Mouse (Mus musculus) 3T3-L1 (cell line): ENCODE measurements around the gene Slc9a9.

ENCODE experiments used
- DNase-seq: peaks from one replicate; pipeline ENCODE4 v3.0.0-alpha.2; 2015; ENCODE audit warnings: low read depth, low spot score

Gene Slc9a9

DNA sequence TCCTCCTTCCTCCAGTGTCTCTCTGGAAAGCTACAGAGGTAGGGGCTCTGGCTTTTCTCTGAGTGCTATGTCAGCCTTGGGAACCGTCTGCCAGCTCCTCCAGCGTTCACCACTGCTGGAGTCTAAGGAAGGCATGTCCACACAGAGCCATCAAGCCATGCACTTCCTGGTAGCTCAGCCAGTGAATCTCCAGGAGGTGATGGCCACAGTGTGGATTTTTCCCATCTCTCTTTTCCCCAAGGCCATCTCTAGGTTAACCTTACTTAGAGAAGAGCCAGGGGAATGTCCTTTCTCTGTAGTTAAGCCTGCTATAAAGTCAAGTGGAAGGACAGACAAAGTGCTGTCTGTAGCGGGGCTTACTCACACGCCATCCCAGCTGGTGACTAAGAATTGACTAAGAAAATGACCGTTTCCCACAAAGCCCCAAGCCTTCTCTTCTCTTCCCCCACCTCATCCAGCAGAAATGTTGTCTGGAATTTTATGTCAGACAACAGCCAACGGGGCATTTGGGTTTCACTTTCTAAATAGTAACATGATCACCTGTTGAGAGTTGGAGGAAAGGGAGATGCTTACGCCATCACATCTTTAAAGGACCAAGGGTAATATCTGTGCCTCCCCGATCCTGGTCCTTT lies 523.3 kb downstream of the Slc9a9 start:
- DNase-seq, result peak; percentile 78

DNA sequence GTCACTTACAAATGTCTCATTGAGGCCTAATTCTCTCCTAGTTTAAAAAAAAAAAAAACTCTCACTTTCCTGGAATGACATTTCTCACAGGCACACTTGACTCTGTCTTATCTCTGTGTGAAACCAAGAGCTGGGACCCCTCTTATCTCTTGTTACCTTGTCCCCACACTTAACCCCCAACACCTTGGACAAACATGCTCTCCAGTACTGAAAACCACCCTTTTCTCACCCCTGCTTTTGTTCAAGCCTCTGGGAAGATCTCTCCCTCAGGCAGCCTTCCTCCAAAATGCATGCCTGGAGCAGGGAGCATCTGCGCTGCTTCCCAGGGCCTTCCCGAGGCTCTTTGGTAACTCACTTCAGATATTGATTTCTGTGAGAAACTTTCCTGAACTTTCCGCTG lies 524.0 kb downstream of the Slc9a9 start:
- DNase-seq, result peak; percentile 17

DNA sequence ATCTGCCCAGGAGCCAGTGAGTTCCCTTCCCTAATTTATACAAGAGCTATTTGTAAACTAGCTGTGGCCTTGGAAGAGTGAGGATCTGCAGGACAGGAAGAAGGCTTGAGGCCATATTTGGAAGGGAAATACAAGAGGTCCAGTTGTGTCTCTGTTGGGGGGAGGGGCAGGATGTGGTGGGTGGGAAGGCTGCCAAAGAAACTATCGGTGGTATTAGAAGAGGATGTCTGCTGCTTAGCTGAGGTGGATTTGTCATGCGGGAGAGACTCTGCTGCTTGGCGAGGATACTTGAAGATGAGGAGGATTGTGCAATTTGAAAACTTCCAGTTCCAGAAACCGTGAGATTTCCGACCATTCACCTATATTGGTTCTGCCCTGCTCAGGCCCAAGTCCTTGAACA lies 524.4 kb downstream of the Slc9a9 start:
- peak; percentile 63 for DNase-seq

DNA sequence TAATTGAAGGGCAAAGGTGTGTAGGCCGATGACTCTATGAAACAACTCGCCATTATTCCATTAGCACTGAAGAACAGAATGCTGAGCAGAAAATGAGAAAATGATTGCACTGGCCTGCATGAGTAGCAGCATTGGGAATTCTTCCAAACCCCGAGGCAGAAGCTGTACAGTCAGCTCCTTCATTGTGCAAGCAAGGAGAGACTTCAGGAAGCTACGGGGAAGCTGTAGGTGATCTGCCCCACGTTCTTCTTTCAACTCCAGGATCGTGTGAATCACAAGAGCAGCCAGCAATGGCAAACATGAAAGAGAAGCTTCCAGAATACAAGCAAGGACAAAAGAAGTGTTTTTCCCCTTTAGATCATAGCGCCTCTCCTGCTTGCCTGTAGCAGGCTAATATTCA lies 538.0 kb downstream of the Slc9a9 start:
- DNase-seq, result peak; percentile 72

DNA sequence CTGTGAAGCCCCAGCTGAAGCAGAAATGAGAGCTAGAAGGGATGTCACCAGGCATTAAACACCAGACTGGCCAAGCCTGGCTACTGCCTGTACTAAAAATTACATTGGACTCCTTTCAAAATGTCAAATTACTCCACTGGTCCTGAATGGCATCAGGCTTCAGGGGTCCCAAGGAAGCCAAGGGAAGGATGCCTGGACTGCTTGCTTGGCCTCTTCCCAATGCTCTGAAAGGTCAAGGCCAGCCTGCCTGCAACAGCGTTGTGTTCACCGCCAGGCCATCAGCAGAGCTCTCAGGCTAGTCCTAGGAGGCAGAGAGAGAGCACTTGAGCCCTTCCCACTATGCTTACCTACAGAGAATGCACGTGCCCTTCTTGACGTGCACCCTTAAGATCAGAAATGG lies 539.0 kb downstream of the Slc9a9 start:
- no peak for DNase-seq

DNA sequence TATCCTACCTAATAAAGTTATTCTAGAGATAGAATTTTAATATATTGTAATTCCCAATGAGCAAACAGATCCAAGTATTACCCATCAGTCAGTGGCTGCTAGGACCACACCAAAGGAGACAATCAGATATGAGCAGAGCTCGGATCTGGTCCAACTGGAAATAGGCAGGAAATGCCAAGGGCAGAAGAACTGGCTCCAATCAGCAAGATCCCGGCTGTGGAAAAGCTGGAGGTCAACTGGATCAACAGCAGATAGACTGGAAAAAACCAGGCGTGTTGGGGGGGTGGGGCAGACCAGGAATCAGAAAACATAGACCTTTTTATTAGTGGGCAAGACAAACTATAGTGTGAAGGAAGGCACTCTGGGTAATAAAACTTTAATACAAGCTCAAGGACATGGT lies 550.3 kb downstream of the Slc9a9 start:
- no peak for DNase-seq

DNA sequence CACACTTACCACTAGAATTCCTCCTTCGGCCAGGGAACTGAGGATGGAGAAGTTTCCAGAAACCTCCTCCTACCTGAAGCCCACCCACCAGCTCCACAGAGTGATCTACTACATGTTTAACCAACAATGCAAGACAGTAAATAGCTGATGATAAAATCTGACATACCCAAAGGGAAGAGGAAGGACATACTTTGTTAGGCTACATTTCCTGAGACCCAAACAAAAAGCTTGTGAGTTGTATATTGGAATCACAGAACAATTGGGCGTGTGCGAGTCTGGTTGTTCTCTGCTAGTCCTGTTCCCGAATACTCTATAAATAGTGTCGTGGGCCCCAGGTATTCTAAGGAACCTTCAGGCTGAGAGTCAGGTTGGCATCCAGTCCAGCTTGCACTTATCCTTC lies 551.6 kb downstream of the Slc9a9 start:
- no peak for DNase-seq

DNA sequence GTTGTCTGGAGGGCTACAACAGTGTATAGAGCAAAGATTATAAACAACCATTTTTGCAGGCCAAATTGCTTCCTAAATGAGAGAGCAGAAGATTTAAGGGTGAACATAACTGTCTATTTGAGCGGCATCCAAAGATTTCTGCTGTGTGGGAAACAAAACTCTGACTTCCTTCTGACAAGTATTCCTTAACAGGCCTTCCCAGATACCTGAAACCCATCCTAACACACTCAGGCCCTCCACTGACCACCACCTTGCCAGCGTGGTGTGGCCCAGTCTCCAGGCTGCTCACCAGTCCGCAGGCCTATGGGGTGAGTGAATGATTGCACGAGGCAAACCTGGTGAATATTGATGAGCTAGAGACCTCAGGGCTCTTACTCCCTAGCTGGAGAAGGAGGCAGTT lies 557.3 kb downstream of the Slc9a9 start:
- no peak for DNase-seq

DNA sequence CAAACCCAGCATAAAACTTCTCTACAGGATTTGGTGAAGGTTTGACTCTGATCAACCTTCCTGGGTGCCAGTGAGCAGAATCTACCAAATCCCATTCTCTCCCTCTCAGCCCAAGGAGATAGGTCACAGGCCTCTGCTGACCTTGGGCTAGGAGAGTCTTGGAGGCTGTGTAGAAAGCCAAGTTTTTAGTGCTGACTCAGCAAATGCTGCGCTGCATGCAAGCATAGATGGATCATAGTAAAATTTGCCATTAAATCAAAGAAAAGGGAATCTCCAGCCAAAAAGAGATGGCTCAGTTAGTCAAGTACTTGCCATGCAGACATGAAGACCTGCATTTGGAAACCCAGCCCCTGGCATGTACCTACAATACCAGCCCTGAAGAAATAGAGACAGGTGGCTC lies 558.4 kb downstream of the Slc9a9 start:
- no peak for DNase-seq

DNA sequence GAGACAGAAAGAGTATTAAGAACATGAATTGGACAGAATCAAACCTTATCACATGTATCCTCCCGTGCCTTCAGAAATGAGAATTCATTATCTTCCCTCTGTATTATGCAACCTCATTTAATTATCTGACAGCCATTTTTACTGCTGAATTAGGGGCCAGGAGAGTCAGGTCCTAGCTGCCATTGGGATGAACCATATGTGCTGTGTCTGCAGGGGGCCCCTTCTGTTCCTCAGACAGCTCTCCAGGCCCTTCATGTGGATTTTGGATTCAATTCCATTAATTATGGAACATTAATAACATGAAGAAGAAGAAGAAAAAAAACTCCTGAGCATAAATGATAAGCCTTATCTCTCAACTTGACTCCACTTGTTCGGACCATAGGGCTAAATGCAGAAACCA lies 559.4 kb downstream of the Slc9a9 start:
- no peak for DNase-seq

DNA sequence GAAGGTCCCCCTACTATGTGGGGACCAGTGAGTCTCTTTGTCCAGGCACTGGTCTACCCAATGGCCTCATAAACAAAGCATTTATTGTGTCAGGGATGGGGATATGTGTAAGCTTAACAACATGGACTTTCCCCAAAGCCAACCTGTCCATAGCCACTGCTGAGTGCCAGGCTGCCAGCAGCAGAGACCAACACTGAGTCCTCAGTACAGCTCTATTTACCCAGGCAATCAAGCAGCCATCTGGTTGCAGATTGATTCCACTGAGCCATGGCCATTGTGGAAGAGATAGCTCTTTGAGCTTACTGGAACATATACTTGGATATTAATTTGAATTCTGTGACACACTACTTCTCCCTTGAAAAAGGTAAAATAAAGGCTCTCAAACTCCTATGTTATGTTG lies 570.2 kb downstream of the Slc9a9 start:
- no peak for DNase-seq

DNA sequence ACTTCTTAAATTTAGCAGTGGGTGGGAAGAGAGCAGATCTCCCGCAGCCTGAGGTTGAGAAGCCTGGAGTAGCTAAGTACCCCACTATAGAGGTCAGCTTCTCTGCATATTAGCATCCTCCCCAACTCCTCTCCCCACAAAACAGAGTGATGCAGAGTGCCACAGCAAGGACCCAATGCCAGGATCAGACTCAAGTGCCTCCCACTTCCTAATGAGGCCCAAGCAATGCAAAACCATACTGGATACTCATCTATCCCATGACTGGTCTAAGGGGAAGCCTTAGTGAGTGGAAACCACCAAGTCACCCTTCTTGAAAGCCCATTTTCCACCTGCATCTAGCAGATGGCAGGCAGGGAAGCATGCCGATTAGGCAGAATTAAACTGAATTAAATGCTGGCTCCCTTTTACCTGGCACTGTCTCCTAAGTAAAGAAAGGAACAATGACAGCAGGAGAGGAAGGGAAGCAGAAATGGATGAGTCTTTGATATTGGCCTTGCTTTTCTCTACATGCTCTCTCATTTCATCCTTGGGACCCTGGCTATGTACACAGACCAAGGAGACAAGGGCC lies 573.0 kb downstream of the Slc9a9 start:
- no peak for DNase-seq

DNA sequence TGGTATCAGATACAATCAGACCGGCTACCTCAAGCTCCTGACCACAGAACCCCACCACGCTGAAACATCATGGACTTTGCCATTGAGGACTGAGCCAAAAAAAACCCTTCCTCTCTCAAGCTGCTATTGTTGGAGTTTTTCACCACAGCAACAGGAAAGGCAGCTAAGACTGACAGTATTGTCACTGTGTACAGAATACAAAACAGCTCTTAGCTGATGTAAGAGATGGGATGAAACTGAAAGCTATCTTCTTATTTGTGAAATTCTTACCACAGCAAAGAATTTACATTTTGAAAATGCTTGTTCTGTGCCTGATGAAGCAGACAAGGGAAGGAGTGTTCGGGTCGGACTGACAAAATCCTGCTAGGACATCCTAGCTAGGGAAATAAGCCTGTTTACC lies 584.5 kb downstream of the Slc9a9 start:
- DNase-seq, result no peak

DNA sequence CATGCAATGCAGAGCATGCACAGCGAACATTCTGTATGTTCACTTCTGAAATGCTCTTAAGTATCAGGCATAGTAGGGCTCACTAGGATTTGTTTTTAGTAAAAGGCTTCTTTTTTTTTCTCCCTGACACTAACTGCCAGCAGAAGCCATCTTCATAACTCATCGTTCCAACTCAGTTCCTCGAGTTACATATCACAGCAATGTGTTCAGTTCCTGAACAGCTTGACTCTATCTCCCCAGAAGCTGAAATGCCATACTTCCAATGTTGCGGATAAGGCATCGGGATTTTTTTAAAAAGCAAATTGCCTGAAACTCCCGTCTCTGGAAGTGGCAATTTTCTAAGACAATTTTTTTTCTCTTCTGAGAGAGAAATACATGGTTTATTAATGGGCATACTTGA lies 586.1 kb downstream of the Slc9a9 start:
- DNase-seq, result no peak

DNA sequence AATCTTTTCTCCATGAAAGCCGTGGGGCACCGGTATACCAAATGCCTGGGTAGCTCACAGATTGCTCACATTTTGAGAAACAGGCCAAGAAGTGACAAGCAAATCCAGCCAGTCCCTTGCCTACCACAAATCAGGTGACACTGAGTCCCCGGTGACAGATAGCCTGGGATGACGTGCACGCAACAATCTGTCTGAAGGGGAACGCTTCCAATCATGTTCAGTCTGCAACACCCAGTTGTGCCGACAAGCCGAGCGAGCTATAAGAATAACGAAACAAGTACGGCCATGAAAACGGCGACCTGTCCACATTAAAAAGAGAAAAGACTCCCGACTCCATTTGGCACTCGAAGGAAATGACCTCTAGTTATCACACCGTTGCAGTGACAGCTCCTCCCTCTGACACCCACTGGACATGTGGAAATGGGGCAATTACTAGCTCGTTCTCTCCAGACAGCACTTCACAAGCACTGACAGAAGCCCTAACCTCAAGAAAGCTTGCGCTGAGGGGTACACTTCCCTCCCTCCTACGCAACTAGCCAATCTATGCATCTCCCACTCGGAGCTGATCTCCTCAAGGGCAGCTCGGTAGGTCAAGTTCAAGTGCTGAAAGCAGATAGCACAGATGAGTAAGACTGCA lies 587.1 kb downstream of the Slc9a9 start:
- DNase-seq, result no peak

DNA sequence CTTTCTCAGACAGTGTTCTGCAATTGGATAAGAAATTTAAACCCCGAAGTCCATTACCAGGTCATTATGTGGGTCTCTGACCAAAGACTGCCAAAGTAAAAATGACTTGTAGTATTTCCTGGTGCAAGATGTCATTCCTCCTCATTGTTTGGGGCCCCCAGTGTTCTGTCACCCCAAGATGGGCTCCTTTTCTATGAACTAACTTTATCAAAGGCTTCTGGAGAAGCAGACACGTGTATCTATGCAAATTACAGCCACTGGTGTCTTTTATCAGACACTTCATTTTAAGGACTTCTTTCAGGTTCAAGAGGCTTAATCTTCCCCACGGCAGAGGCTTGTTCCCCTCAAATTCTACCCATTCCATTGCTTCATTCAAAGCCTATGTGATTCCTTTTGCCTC lies 593.1 kb downstream of the Slc9a9 start:
- DNase-seq, result no peak

DNA sequence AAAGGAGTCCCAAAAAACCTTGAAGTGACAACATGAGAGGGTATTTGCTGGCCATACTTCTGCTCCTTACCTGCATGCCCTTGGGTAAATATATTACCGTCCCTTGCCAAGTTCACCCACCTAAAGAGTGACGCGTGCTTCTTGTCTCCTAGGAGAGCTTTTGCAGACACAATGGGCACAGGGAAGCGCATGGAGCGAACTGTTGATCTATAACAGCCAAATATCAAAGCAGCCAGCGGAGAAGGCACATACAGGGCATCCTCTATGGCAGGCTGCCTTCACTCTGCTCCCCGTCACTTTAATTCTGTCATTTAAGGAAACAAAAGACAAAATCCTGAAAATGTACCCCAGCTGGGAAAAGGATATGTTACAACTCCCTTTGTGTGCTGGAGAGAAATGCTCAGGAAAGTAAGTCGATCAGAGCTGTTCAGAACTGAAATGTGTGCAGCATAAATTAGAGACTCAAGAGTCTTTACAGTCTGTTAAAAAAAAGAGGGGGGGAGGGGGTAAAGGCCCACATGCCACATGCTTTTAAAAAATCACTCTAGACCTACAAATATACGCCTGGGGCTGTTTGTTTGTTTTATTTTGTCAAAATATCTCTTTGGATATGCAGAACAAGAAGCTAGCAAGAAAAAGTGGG lies 594.3 kb downstream of the Slc9a9 start:
- no peak for DNase-seq

DNA sequence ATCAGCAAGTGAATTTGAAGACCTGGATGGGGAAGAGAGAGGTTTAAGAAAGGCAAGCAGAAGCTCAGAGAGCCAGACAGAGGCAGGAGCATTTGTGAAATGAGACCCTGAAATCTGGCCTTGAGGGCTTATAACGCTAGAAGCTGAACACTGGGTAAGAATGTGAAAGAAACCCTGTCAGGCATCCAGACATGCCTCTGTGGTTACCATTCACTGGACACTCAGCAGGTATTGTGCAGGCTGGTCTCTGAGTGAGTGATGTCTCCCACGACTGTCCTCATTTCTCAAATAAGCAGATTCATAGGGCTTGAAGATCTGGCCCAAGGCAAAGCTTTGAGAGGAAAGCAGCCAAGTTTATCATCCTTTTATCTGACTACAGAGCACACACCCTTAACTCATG lies 596.5 kb downstream of the Slc9a9 start:
- DNase-seq, result peak; percentile 8

DNA sequence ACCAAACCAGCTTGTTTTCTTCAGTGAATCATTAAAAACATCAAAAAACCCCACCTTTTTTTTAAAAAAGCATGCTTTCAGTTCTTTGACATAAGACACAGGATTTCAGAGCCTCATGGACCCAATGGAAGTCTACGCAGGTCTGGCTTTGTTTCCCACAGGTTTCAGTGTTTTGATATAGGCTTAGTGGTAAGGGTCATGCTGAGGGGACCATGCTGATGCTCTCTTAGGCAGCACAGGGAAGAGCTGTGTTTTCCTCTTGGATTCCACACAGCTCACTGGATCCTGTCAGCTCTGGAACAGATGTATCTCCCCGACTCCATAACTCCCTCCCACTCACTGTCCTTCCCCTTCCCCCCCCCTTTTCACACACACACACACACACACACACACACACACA lies 597.2 kb downstream of the Slc9a9 start:
- DNase-seq, result no peak

DNA sequence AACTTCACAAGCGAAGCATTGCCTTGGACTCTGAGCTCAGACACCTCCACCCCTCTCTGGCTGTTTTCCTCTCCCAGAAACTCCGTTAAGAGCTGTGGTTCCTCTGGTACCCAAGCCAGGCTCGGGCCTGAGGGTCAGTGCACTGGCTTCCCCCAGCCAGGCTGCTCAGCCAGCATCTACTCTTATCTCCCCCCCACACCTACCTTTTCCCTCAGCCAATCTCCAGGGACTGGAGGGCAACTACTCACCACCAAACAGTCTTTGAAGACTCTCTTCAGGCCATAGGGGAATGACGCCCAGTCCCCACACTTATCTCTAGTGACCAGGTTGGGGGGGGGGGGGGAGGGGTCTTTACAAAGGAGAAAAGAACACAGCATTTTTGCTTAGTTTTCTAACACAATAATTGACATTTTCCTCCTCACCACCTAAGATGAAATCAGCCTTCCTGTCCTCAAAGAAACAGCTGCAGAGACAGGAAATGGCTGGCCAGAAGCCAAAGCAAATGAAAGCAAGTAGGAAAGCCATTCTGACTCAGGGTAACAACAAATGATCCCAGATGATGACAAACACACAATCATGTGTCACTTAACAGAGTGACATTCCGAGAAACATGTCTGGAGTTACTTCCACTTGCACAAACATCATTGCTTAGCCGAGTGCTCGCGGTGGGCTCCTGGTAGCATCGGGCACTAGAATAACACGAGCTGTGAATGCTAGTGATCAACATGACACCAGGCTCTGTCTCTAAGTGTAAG lies 610.1 kb downstream of the Slc9a9 start:
- peak; percentile 64 for DNase-seq
